Mouse (Mus musculus): Measurements from ENCODE around the gene Arhgap10. TPM values are rescaled to one million over a fixed set of nuclear protein-coding genes. Genes with fewer than 3 reads are reported as not detected.

The Arhgap10 gene
- polyA plus RNA-seq, 1 experiment from 2014 or later, result 26.3 TPM

DNA sequence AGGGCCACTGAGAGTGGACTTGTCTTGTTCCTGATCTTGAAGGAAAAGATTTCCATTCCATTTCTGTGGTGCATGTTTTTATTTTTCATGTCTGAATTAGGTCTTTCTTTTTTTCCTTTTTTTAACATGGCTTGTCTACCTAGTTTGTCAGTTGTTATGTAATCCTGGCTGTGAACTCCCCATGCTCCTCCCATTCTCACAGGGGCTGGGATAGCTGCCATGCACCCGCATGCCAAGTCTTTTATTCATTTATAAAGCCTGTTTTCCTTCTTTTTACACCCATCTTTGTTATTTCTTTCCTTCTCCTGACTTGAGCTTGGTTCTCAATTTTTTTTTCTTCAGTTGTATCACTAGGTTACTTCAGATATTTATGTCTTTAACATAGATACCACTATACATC is 281.1 kb downstream of the Arhgap10 start:
- WGBS, result 80% methylated on average over 1 of the region's 1 CpGs

GRCm38 (mm10) chr8:77232411-77232810 is 285.3 kb downstream of the Arhgap10 start:
- 89% methylated on average over 3 of the region's 3 CpGs for WGBS
- Histone ChIP-seq H3K4me1 (ENCODE audit: control insufficient read depth, insufficient read depth, low read length) (no peaks in the 10 kb centered on the region), H3K4me3 (ENCODE audit: low read depth, low read length) (no peak overlapping the region), H3K36me3 (replicated peaks; ENCODE audit: control insufficient read depth, insufficient read depth, low read depth, low read length) (no peaks in the 10 kb centered on the region), H3K4me2 (ENCODE audit: low read depth, low read length) (no peak overlapping the region), H3K9ac (replicated peaks; ENCODE audit: low read length) (no peak overlapping the region), H3K9me3 (replicated peaks; ENCODE audit: control insufficient read depth, low read length) (no peaks in the 10 kb centered on the region), H3K27me3 (ENCODE audit: control insufficient read depth, insufficient read depth, low read length) (no peaks in the 10 kb centered on the region), H3K27ac (replicated peaks; ENCODE audit: low read depth, low read length) (no peak overlapping the region)
- DNase-seq (ENCODE audit: low spot score), result no peak
- no peak for ATAC-seq (replicated peaks; ENCODE audit: insufficient number of reproducible peaks, low FRiP score, low TSS enrichment, low read depth)

More for the DNA sequence above, 281.1 kb downstream of the Arhgap10 start:
- Histone ChIP-seq H3K27me3 (ENCODE audit: control insufficient read depth, insufficient read depth, low read length) (no peaks in the 10 kb centered on the region), H3K36me3 (replicated peaks; ENCODE audit: control insufficient read depth, insufficient read depth, low read depth, low read length) (no peaks in the 10 kb centered on the region), H3K9ac (replicated peaks; ENCODE audit: low read length) (no peak overlapping the region), H3K4me3 (ENCODE audit: low read depth, low read length) (no peak overlapping the region), H3K9me3 (replicated peaks; ENCODE audit: control insufficient read depth, low read length) (no peaks in the 10 kb centered on the region), H3K27ac (replicated peaks; ENCODE audit: low read depth, low read length) (no peak overlapping the region), H3K4me1 (ENCODE audit: control insufficient read depth, insufficient read depth, low read length) (no peaks in the 10 kb centered on the region), H3K4me2 (ENCODE audit: low read depth, low read length) (no peak overlapping the region)
- DNase-seq (ENCODE audit: low spot score) (no peak), ATAC-seq (replicated peaks; ENCODE audit: insufficient number of reproducible peaks, low FRiP score, low TSS enrichment, low read depth) (no peak)

DNA sequence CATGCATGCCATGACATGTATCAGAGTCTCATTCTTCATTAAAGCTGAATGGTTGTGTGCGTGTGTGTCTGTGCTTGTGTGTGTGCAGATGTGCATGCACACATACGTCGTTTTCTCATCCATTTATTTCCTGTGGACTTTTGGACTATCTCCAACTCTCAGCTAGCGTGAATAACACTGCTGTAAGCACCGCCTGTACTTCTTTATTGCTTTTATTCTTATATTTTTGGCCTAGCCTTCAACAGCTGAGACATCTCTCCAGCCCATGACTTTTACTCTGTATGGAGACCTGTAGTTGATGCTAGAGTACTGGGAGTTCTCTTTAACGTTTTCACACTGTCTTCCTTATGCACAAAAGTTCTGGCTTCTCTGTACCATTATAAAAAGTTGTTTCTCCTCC is 285.9 kb downstream of the Arhgap10 start:
- Histone ChIP-seq H3K4me1 (ENCODE audit: control insufficient read depth, insufficient read depth, low read length) (no peaks in the 10 kb centered on the region), H3K9ac (replicated peaks; ENCODE audit: low read length) (no peak overlapping the region), H3K4me2 (ENCODE audit: low read depth, low read length) (no peak overlapping the region), H3K36me3 (replicated peaks; ENCODE audit: control insufficient read depth, insufficient read depth, low read depth, low read length) (no peaks in the 10 kb centered on the region), H3K9me3 (replicated peaks; ENCODE audit: control insufficient read depth, low read length) (no peaks in the 10 kb centered on the region), H3K4me3 (ENCODE audit: low read depth, low read length) (no peak overlapping the region), H3K27me3 (ENCODE audit: control insufficient read depth, insufficient read depth, low read length) (no peaks in the 10 kb centered on the region), H3K27ac (replicated peaks; ENCODE audit: low read depth, low read length) (no peak overlapping the region)
- WGBS, result 87% methylated on average over 6 of the region's 6 CpGs
- ATAC-seq (replicated peaks; ENCODE audit: insufficient number of reproducible peaks, low FRiP score, low TSS enrichment, low read depth) (no peak), DNase-seq (ENCODE audit: low spot score) (no peak)

DNA sequence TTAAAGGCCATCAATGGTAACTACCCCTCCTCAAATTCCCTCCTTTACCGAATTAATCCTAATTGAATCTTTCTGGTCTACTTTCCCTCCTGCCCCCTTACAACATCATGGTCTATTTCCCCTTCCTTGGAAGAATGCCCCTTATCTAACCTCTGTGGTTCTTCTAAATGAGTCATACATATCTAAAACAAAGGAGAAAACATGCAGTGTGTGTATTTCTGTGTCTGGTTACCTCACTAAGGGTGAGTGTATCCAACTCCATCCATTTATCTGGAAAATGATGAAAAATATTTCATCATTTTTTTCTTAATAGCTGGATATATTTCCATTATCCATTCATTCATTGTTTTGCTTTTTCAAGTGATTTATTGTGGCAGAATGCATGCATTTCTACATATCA is 286.5 kb downstream of the Arhgap10 start:
- no peaks in the 10 kb centered on the region for H3K4me1 ChIP-seq (ENCODE audit: control insufficient read depth, insufficient read depth, low read length)
- no peak for ATAC-seq (replicated peaks; ENCODE audit: insufficient number of reproducible peaks, low FRiP score, low TSS enrichment, low read depth)
- H3K9ac ChIP-seq (replicated peaks; ENCODE audit: low read length), result no peak overlapping the region
- WGBS, result 78% methylated on average over 1 of the region's 1 CpGs
- no peak for DNase-seq (ENCODE audit: low spot score)
- H3K36me3 ChIP-seq (replicated peaks; ENCODE audit: control insufficient read depth, insufficient read depth, low read depth, low read length), result no peaks in the 10 kb centered on the region
- H3K4me3 ChIP-seq (ENCODE audit: low read depth, low read length), result no peak overlapping the region
- no peak overlapping the region for H3K27ac ChIP-seq (replicated peaks; ENCODE audit: low read depth, low read length)
- H3K27me3 ChIP-seq (ENCODE audit: control insufficient read depth, insufficient read depth, low read length), result no peaks in the 10 kb centered on the region
- H3K9me3 ChIP-seq (replicated peaks; ENCODE audit: control insufficient read depth, low read length), result no peaks in the 10 kb centered on the region
- no peak overlapping the region for H3K4me2 ChIP-seq (ENCODE audit: low read depth, low read length)

GRCm38 (mm10) chr8:77228688-77229087 is 289.1 kb downstream of the Arhgap10 start:
- H3K4me1 ChIP-seq (ENCODE audit: control insufficient read depth, insufficient read depth, low read length), result no peaks in the 10 kb centered on the region
- H3K9ac ChIP-seq (replicated peaks; ENCODE audit: low read length), result no peak overlapping the region
- WGBS, result 82% methylated on average over 7 of the region's 7 CpGs
- no peak overlapping the region for H3K4me2 ChIP-seq (ENCODE audit: low read depth, low read length)
- no peak overlapping the region for H3K4me3 ChIP-seq (ENCODE audit: low read depth, low read length)
- H3K9me3 ChIP-seq (replicated peaks; ENCODE audit: control insufficient read depth, low read length), result no peaks in the 10 kb centered on the region
- H3K27me3 ChIP-seq (ENCODE audit: control insufficient read depth, insufficient read depth, low read length), result no peaks in the 10 kb centered on the region
- no peak for ATAC-seq (replicated peaks; ENCODE audit: insufficient number of reproducible peaks, low FRiP score, low TSS enrichment, low read depth)
- no peaks in the 10 kb centered on the region for H3K36me3 ChIP-seq (replicated peaks; ENCODE audit: control insufficient read depth, insufficient read depth, low read depth, low read length)
- no peak overlapping the region for H3K27ac ChIP-seq (replicated peaks; ENCODE audit: low read depth, low read length)
- no peak for DNase-seq (ENCODE audit: low spot score)

DNA sequence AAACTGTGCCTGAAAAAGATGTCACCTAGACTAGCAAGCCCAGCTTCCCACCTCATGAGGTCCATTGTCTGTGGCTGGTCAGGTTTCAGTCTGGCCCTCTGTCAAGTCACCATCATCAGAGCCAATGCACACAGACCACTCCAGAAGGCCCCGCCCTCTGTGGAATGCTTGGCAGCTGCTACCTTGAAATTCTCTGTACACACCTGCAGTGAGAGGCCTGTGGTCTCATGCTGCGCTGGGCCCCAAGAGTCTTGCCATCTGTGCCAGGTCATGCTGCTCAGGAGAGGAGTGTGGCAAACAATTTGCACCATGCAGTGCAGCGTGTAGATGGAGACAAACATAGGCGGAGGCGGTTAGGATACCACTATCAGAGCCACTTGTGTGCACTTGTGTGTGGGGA is 290.0 kb downstream of the Arhgap10 start:
- Histone ChIP-seq H3K9me3 (replicated peaks; ENCODE audit: control insufficient read depth, low read length) (no peaks in the 10 kb centered on the region), H3K4me3 (ENCODE audit: low read depth, low read length) (no peak overlapping the region), H3K27ac (replicated peaks; ENCODE audit: low read depth, low read length) (no peak overlapping the region), H3K36me3 (replicated peaks; ENCODE audit: control insufficient read depth, insufficient read depth, low read depth, low read length) (no peaks in the 10 kb centered on the region), H3K27me3 (ENCODE audit: control insufficient read depth, insufficient read depth, low read length) (no peaks in the 10 kb centered on the region), H3K9ac (replicated peaks; ENCODE audit: low read length) (no peak overlapping the region), H3K4me2 (ENCODE audit: low read depth, low read length) (no peak overlapping the region), H3K4me1 (ENCODE audit: control insufficient read depth, insufficient read depth, low read length) (no peaks in the 10 kb centered on the region)
- ATAC-seq (replicated peaks; ENCODE audit: insufficient number of reproducible peaks, low FRiP score, low TSS enrichment, low read depth), result no peak
- DNase-seq (ENCODE audit: low spot score), result no peak
- 87% methylated on average over 5 of the region's 5 CpGs for WGBS

- no peak for DNase-seq (ENCODE audit: low spot score)
- no peak overlapping the region for H3K4me3 ChIP-seq (ENCODE audit: low read depth, low read length)
- no peaks in the 10 kb centered on the region for H3K4me1 ChIP-seq (ENCODE audit: control insufficient read depth, insufficient read depth, low read length)
- H3K36me3 ChIP-seq (replicated peaks; ENCODE audit: control insufficient read depth, insufficient read depth, low read depth, low read length), result no peaks in the 10 kb centered on the region
- no peaks in the 10 kb centered on the region for H3K27me3 ChIP-seq (ENCODE audit: control insufficient read depth, insufficient read depth, low read length)
- 62% methylated on average over 4 of the region's 4 CpGs for WGBS
- H3K9me3 ChIP-seq (replicated peaks; ENCODE audit: control insufficient read depth, low read length), result no peaks in the 10 kb centered on the region
- H3K4me2 ChIP-seq (ENCODE audit: low read depth, low read length), result no peak overlapping the region
- ATAC-seq (replicated peaks; ENCODE audit: insufficient number of reproducible peaks, low FRiP score, low TSS enrichment, low read depth), result no peak
- no peak overlapping the region for H3K27ac ChIP-seq (replicated peaks; ENCODE audit: low read depth, low read length)
- no peak overlapping the region for H3K9ac ChIP-seq (replicated peaks; ENCODE audit: low read length)
Measured at GRCm38 (mm10) chr8:77223123-77223522, 294.6 kb downstream of the Arhgap10 start.

GRCm38 (mm10) chr8:77215191-77215590 is 302.6 kb downstream of the Arhgap10 start:
- H3K4me1 ChIP-seq (ENCODE audit: control insufficient read depth, insufficient read depth, low read length), result no peaks in the 10 kb centered on the region
- DNase-seq (ENCODE audit: low spot score) (no peak), ATAC-seq (replicated peaks; ENCODE audit: insufficient number of reproducible peaks, low FRiP score, low TSS enrichment, low read depth) (no peak)
- no peaks in the 10 kb centered on the region for H3K9me3 ChIP-seq (replicated peaks; ENCODE audit: control insufficient read depth, low read length)
- no peaks in the 10 kb centered on the region for H3K27me3 ChIP-seq (ENCODE audit: control insufficient read depth, insufficient read depth, low read length)
- H3K36me3 ChIP-seq (replicated peaks; ENCODE audit: control insufficient read depth, insufficient read depth, low read depth, low read length), result no peaks in the 10 kb centered on the region
- no peak overlapping the region for H3K27ac ChIP-seq (replicated peaks; ENCODE audit: low read depth, low read length)
- H3K4me2 ChIP-seq (ENCODE audit: low read depth, low read length), result no peak overlapping the region
- H3K4me3 ChIP-seq (ENCODE audit: low read depth, low read length), result no peak overlapping the region
- 93% methylated on average over 6 of the region's 6 CpGs for WGBS
- H3K9ac ChIP-seq (replicated peaks; ENCODE audit: low read length), result no peak overlapping the region
